In the genomic region with DNA sequence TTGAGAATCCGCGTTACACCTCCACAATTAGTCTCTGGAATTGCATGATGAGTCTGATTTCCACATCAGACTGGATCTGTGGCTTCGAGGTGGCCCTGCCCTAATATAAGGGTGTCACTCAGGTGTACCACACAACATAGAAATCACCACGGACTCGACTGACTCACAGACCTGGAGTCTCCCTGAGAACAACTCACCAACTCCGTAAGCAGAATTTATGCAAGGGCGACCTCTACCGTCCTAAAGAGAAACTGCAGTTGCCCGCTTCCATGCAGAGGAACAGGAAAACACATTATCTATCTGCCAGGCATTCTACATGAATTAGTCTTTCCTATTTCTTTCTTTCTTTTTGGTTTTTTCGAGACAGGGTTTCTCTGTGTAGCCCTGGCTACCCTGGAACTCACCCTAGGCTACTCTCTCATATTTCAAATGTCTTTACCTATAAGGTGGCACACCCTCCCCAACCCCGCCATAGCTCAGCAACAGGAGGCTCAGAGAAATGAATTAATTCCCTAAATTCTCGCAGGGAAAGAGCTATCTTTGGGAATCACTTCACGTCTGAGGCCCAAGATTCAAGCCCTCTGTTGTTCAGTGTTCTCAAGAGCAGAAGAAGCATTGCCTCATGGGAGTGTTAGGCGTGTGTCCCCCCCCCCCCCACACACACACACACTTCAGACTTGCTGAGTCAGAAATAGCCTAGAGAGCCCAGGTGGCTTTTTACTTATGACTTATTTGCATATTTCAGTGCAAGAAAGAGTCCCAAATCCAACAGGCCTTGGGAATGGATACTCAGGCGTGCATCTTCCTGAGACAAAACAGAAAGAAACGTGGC, we compare ENCODE assay signal across 9 mouse cellular contexts. TPM values are rescaled to one million over a fixed set of nuclear protein-coding genes. Genes with fewer than 3 reads are reported as not detected.
DNase-seq lines count a peak whose midpoint lies in the region; ATAC-seq and TF ChIP-seq lines count a peak whose summit lies in the region.
"Had no signal": no experiment of that assay in that cellular context is flagged by ENCODE, and none has a peak within 500 bp of the region (broad histone marks: within the 10 kb centered on the region; RNA-seq: fewer than 3 reads in every experiment).

No protein-coding gene starts in this region.

- intact Hi-C loops in heart, postnatal 14 days (cut with DNase I): loop anchor here (5.0 kb wide), 3 partner anchors 46 to 116 kb away; a partner anchor contains a TSS

- H3K27ac ChIP-seq in ES-Bruce4 (ENCODE audit: insufficient read depth, low read length): peak overlapping the region; percentile 84
- no peak overlapping the region for H3K27ac ChIP-seq in forebrain, embryonic 14.5 days (ENCODE audit: low read depth, low read length)
- peak overlapping the region; percentile 78 for H3K27ac ChIP-seq in liver, embryonic 16.5 days (ENCODE audit: low read length)
- H3K27ac ChIP-seq in neural tube, embryonic 13.5 days (replicated peaks): no peak overlapping the region
- H3K27ac ChIP-seq in testis, adult 2 months (ENCODE audit: control insufficient read depth, insufficient read depth, low read depth, low read length): peak overlapping the region; percentile 2; the same call in 1 of the 2 replicates
- H3K27ac ChIP-seq: macrophage had no signal

- H3K9me3 ChIP-seq in ES-Bruce4 (replicated peaks; ENCODE audit: control insufficient read depth, insufficient read depth, low read length, poor library complexity, severe bottlenecking): no peaks in the 10 kb centered on the region
- H3K9me3 ChIP-seq in forebrain, embryonic 14.5 days (replicated peaks; ENCODE audit: control insufficient read depth, low read length): no peaks in the 10 kb centered on the region
- no peaks in the 10 kb centered on the region for H3K9me3 ChIP-seq in liver, embryonic 16.5 days (replicated peaks; ENCODE audit: control insufficient read depth, low read length)
- no peaks in the 10 kb centered on the region for H3K9me3 ChIP-seq in neural tube, embryonic 13.5 days

- TF ChIP-seq EP300 in ES-Bruce4 (IDR thresholded peaks at IDR 0.05; ENCODE audit: insufficient read depth, low read depth, low read length): no peak

- peak; percentile 65 for TF ChIP-seq CTCF in ES-Bruce4 (IDR thresholded peaks at IDR 0.05; ENCODE audit: low read depth, low read length)
- peak; percentile 65; the same call in 1 of the 2 replicates for TF ChIP-seq CTCF in testis, adult 2 months (IDR thresholded peaks at IDR 0.05; ENCODE audit: control insufficient read depth, insufficient read depth, insufficient replicate concordance, low read depth, low read length)

- peak overlapping the region; percentile 49 for H3K9ac ChIP-seq in ES-Bruce4 (ENCODE audit: low read depth, poor library complexity, severe bottlenecking)
- no peak overlapping the region for H3K9ac ChIP-seq in forebrain, embryonic 14.5 days (ENCODE audit: low read length)
- peak overlapping the region; percentile 18; the same call in 1 of the 2 replicates for H3K9ac ChIP-seq in liver, embryonic 16.5 days (ENCODE audit: low read depth, low read length)
- peak overlapping the region; percentile 56 for H3K9ac ChIP-seq in neural tube, embryonic 13.5 days

- H3K4me3 ChIP-seq in ES-Bruce4 (ENCODE audit: low read depth, low read length): peak overlapping the region; percentile 47
- no peak overlapping the region for H3K4me3 ChIP-seq in forebrain, embryonic 14.5 days (ENCODE audit: low read depth, low read length)
- H3K4me3 ChIP-seq in liver, embryonic 16.5 days (ENCODE audit: low read depth, low read length): peak overlapping the region; percentile 40
- H3K4me3 ChIP-seq in neural tube, embryonic 13.5 days: peak overlapping the region; percentile 31
- peak overlapping the region; percentile 20 for H3K4me3 ChIP-seq in testis, adult 2 months (ENCODE audit: control insufficient read depth, low read depth, low read length)

- WGBS in forebrain, embryonic 14.5 days: 18% methylated on average over 16 of the region's 16 CpGs
- 20% methylated on average over 16 of the region's 16 CpGs for WGBS in large intestine, adult 2 months
- WGBS in liver, embryonic 16.5 days (ENCODE audit: insufficient replicate concordance): 12% methylated on average over 16 of the region's 16 CpGs
- WGBS in neural tube, embryonic 13.5 days: 15% methylated on average over 16 of the region's 16 CpGs

- DNase-seq in cerebellum, adult 11 months: peak; percentile 61
- peak; percentile 91 for DNase-seq in forebrain, embryonic 14.5 days (ENCODE audit: low spot score)
- peak; percentile 83 to 92 for DNase-seq in heart, postnatal 14 days
- DNase-seq in large intestine, adult 2 months (ENCODE audit: low read depth, low spot score): peak; percentile 66

- H3K36me3 ChIP-seq in ES-Bruce4 (ENCODE audit: control insufficient read depth, insufficient read depth, low read length, poor library complexity, severe bottlenecking): peaks cover 9% of the 10 kb centered on the region; the same call in 1 of the 2 replicates
- H3K36me3 ChIP-seq in forebrain, embryonic 14.5 days (ENCODE audit: control insufficient read depth, insufficient read depth, low read length): peaks cover 10% of the 10 kb centered on the region; the same call in 1 of the 2 replicates
- no peaks in the 10 kb centered on the region for H3K36me3 ChIP-seq in liver, embryonic 16.5 days (ENCODE audit: control insufficient read depth, insufficient read depth)
- H3K36me3 ChIP-seq in neural tube, embryonic 13.5 days: peaks cover 22% of the 10 kb centered on the region
- no peaks in the 10 kb centered on the region for H3K36me3 ChIP-seq in testis, adult 2 months (ENCODE audit: control insufficient read depth, insufficient read depth, low read length)

- H3K4me1 ChIP-seq in ES-Bruce4 (ENCODE audit: control insufficient read depth, insufficient read depth, low read length): peaks cover 10% of the 10 kb centered on the region
- 0 out of 2 replicates have a peak, but pooled peaks cover 8% of the 10 kb centered on the region for H3K4me1 ChIP-seq in forebrain, embryonic 14.5 days (ENCODE audit: control insufficient read depth, insufficient read depth, low read length)
- peaks cover 10% of the 10 kb centered on the region for H3K4me1 ChIP-seq in liver, embryonic 16.5 days (ENCODE audit: control insufficient read depth, low read depth, low read length)
- H3K4me1 ChIP-seq in neural tube, embryonic 13.5 days (replicated peaks): peaks cover 12% of the 10 kb centered on the region
- peaks cover 14% of the 10 kb centered on the region for H3K4me1 ChIP-seq in testis, adult 2 months (ENCODE audit: control insufficient read depth, insufficient read depth, low read length)

- no peaks in the 10 kb centered on the region for H3K27me3 ChIP-seq in ES-Bruce4 (ENCODE audit: control insufficient read depth, insufficient read depth, low read length, poor library complexity, severe bottlenecking)
- H3K27me3 ChIP-seq in forebrain, embryonic 14.5 days (replicated peaks; ENCODE audit: control insufficient read depth, insufficient read depth, low read length): no peaks in the 10 kb centered on the region
- no peaks in the 10 kb centered on the region for H3K27me3 ChIP-seq in liver, embryonic 16.5 days (ENCODE audit: control insufficient read depth, insufficient read depth, low read depth, low read length)
- H3K27me3 ChIP-seq in neural tube, embryonic 13.5 days: no peaks in the 10 kb centered on the region
- no peaks in the 10 kb centered on the region for H3K27me3 ChIP-seq in testis, adult 2 months (ENCODE audit: control insufficient read depth, insufficient read depth, low read length)

- TF ChIP-seq POLR2A in ES-Bruce4 (IDR thresholded peaks at IDR 0.05; ENCODE audit: insufficient read depth, low read length): no peak
- no peak for TF ChIP-seq POLR2A in testis, adult 2 months (IDR thresholded peaks at IDR 0.05; ENCODE audit: control insufficient read depth, low read depth, low read length)

- peak; percentile 81 for ATAC-seq in forebrain, embryonic 14.5 days
- ATAC-seq in liver, embryonic 16.5 days (ENCODE audit: low read depth): peak; percentile 12
- ATAC-seq in neural tube, embryonic 13.5 days (ENCODE audit: low read depth): peak; percentile 76

- H3K4me2 ChIP-seq in forebrain, embryonic 14.5 days (ENCODE audit: low read length): peak overlapping the region; percentile 43
- peak overlapping the region; percentile 60 for H3K4me2 ChIP-seq in liver, embryonic 16.5 days (ENCODE audit: low read depth, low read length)
- H3K4me2 ChIP-seq in neural tube, embryonic 13.5 days: peak overlapping the region; percentile 53

RNA-seq across cellular contexts. Expression of a gene that starts 7.7 kb away (rescaled TPM):
- polyA plus RNA-seq in ES-Bruce4 (2011; ENCODE audit: insufficient read depth, insufficient read length, low read depth, missing spikeins): 150 and 169 TPM in 2 replicates
- 271 and 294 TPM in 2 replicates for polyA plus RNA-seq in forebrain, embryonic 14.5 days (2014; fragmentation: Nextera tagmentation; extraction: Ambion mirVana)
- 10 to 100 TPM; 81.7 to 82.4 TPM for total RNA-seq in heart, postnatal 14 days (2021)
- 47.0 and 51.7 TPM in 2 replicates for polyA plus RNA-seq in large intestine, adult 2 months (2012; rRNA removed)
- polyA plus RNA-seq in liver, embryonic 16.5 days (2015; fragmentation: Nextera tagmentation; extraction: Ambion mirVana): 180 and 207 TPM in 2 replicates
- 284 and 330 TPM in 2 replicates for polyA plus RNA-seq in neural tube, embryonic 13.5 days (2015; fragmentation: Nextera tagmentation; extraction: Ambion mirVana)
- 47.0 and 58.8 TPM in 2 replicates for polyA plus RNA-seq in testis, adult 2 months (2012; rRNA removed)

RNA-seq across cellular contexts. Expression of a gene that starts 20.5 kb away (rescaled TPM):
- polyA plus RNA-seq in ES-Bruce4 (2011; ENCODE audit: insufficient read depth, insufficient read length, low read depth, missing spikeins): 21.6 and 23.0 TPM in 2 replicates
- polyA plus RNA-seq in forebrain, embryonic 14.5 days (2014; fragmentation: Nextera tagmentation; extraction: Ambion mirVana): 25.4 and 27.5 TPM in 2 replicates
- 10 to 100 TPM in 1 of 2 experiments, 1 to 10 TPM in 1; 9.9 to 12.0 TPM for total RNA-seq in heart, postnatal 14 days (2021)
- polyA plus RNA-seq in large intestine, adult 2 months (2012; rRNA removed): 13.3 and 16.3 TPM in 2 replicates
- 7.8 and 9.8 TPM in 2 replicates for polyA plus RNA-seq in liver, embryonic 16.5 days (2015; fragmentation: Nextera tagmentation; extraction: Ambion mirVana)
- polyA plus RNA-seq in neural tube, embryonic 13.5 days (2015; fragmentation: Nextera tagmentation; extraction: Ambion mirVana): 22.0 and 22.5 TPM in 2 replicates
- polyA plus RNA-seq in testis, adult 2 months (2012; rRNA removed): 2.9 and 3.4 TPM in 2 replicates

RNA-seq across cellular contexts. Expression of a gene that starts 25.6 kb away (rescaled TPM):
- 465 and 478 TPM in 2 replicates for polyA plus RNA-seq in ES-Bruce4 (2011; ENCODE audit: insufficient read depth, insufficient read length, low read depth, missing spikeins)
- 63.0 and 66.4 TPM in 2 replicates for polyA plus RNA-seq in forebrain, embryonic 14.5 days (2014; fragmentation: Nextera tagmentation; extraction: Ambion mirVana)
- total RNA-seq in heart, postnatal 14 days (2021): 100 to 1,000 TPM; 129 to 138 TPM
- polyA plus RNA-seq in large intestine, adult 2 months (2012; rRNA removed): 74.6 and 112 TPM in 2 replicates
- 29.6 and 30.6 TPM in 2 replicates for polyA plus RNA-seq in liver, embryonic 16.5 days (2015; fragmentation: Nextera tagmentation; extraction: Ambion mirVana)
- 42.9 and 43.9 TPM in 2 replicates for polyA plus RNA-seq in neural tube, embryonic 13.5 days (2015; fragmentation: Nextera tagmentation; extraction: Ambion mirVana)
- polyA plus RNA-seq in testis, adult 2 months (2012; rRNA removed): 205 and 236 TPM in 2 replicates

RNA-seq across cellular contexts. Expression of a gene that starts 55.5 kb away (rescaled TPM):
- 190 and 192 TPM in 2 replicates for polyA plus RNA-seq in ES-Bruce4 (2011; ENCODE audit: insufficient read depth, insufficient read length, low read depth, missing spikeins)
- 107 and 116 TPM in 2 replicates for polyA plus RNA-seq in forebrain, embryonic 14.5 days (2014; fragmentation: Nextera tagmentation; extraction: Ambion mirVana)
- total RNA-seq in heart, postnatal 14 days (2021): 100 to 1,000 TPM; 785 to 791 TPM
- polyA plus RNA-seq in large intestine, adult 2 months (2012; rRNA removed): 68.8 and 72.6 TPM in 2 replicates
- polyA plus RNA-seq in liver, embryonic 16.5 days (2015; fragmentation: Nextera tagmentation; extraction: Ambion mirVana): 254 and 279 TPM in 2 replicates
- polyA plus RNA-seq in neural tube, embryonic 13.5 days (2015; fragmentation: Nextera tagmentation; extraction: Ambion mirVana): 196 and 201 TPM in 2 replicates
- polyA plus RNA-seq in testis, adult 2 months (2012; rRNA removed): 8.7 and 15.7 TPM in 2 replicates

Comparison
In these comparisons a context has a peak if more than half of its experiments do, and no peak if none do; other contexts are left out.
1. H3K27ac ChIP-seq: peak in ES-Bruce4 (single experiment), liver, embryonic 16.5 days (single experiment) and testis, adult 2 months (single experiment); none in forebrain, embryonic 14.5 days (single experiment) and neural tube, embryonic 13.5 days (single experiment).
2. ATAC-seq: peak in every context shown above with its lines; median percentile 81 in forebrain, embryonic 14.5 days; 76 in neural tube, embryonic 13.5 days; 12 in liver, embryonic 16.5 days.
3. Peak in every context shown above with its lines, with median percentiles within 50 percentile points of each other: DNase-seq and H3K4me2 ChIP-seq.